Mouse (Mus musculus): ENCODE measurements around the gene Snrpd2. TPM values are rescaled to one million over a fixed set of nuclear protein-coding genes. Genes with fewer than 3 reads are reported as not detected.
"Not testable (repeated sequence)": the region's sequence is repeated elsewhere in the genome, so short reads cannot be mapped to it uniquely, and the experiment has no call there.

Snrpd2 gene
- polyA plus RNA-seq, 1 experiment: 19.0 TPM

DNA sequence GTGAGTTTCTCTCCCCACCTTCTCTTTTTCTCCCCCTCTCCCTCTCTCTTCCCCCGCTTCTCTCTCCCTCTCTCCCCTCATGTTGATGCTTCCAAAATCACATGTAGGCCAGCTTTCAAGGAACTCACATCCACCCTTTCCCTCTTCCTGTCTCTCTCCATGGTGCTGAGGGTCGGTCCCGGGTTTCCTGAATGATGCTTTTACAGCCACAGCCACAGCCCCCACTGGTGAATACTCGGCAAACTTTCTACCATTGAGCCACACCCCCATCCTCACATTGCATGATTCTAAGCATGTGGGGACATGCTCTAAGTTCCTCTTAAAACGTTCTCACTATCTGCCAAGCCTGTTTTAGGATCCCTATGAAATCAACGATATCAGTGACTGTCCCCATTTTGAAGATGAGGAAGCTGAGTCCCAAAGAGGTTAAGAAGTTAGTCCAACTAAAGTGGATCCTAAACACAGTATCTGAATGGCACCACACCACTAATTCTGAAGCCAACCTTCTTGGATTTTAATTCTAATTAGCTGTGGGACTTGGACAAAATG lies 2.0 kb upstream of the Snrpd2 start:
- no peak for DNase-seq (ENCODE audit: low read depth in 1 of 2, low spot score in 2 of 2)
- no peaks in the 10 kb centered on the region for H3K27me3 ChIP-seq (ENCODE audit: control insufficient read depth, insufficient read depth, low read length)
- H3K36me3 ChIP-seq (ENCODE audit: control insufficient read depth, insufficient read depth, low read length): peaks cover 3% of the 10 kb centered on the region; the same call in 1 of the 2 replicates
- WGBS: 54% methylated on average over 6 of the region's 6 CpGs
- peaks cover 7% of the 10 kb centered on the region; the same call in 1 of the 2 replicates for H3K4me1 ChIP-seq (ENCODE audit: control insufficient read depth, insufficient read depth, insufficient read length)
- H3K4me3 ChIP-seq (ENCODE audit: extremely low read depth, insufficient read depth, insufficient read length): no peak overlapping the region
- no peak overlapping the region for H3K27ac ChIP-seq (ENCODE audit: insufficient read depth, low read length)
- TF ChIP-seq POLR2A (IDR thresholded peaks at IDR 0.05; ENCODE audit: low read depth, low read length) (no peak), CTCF (IDR thresholded peaks at IDR 0.05; ENCODE audit: extremely low read depth, insufficient read depth, insufficient read length, insufficient replicate concordance) (no peak)

DNA sequence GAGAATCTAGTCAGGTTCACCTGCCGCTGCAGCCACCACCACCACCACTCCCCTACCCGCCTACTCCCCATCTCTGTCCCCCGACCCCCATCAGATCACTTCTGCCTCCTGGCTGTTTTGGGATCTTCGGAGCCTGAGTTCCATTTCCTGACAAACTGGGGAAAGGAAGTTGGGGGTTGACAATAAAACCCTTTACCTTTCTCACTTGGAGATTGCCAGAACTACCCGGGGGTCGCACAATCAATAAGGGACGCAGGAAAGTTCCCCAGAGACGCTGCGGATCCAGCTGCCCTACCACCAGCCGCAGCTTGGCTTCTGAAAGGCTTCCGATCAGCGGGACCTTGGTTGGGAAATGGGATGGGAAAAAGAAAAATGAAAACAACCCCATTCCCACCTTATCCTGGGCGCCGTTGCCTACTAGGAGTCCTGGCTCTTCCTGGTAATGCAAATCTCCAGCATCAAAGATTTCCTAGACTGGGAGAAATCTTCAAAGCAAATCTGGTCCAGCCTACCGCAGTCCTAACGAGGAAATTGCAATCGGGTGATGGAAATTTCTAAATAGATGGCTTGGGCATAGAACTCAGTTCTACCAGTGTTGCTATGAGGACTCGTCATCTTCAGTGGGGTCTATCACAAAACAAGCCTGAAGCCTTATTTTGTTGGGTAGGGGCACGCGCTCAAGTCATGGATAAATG lies 1.2 kb upstream of the Snrpd2 start:
- peaks cover 7% of the 10 kb centered on the region; the same call in 1 of the 2 replicates for H3K4me1 ChIP-seq (ENCODE audit: control insufficient read depth, insufficient read depth, insufficient read length)
- H3K27ac ChIP-seq (ENCODE audit: insufficient read depth, low read length): peak overlapping the region; percentile 64; the same call in 1 of the 2 replicates
- no peaks in the 10 kb centered on the region for H3K27me3 ChIP-seq (ENCODE audit: control insufficient read depth, insufficient read depth, low read length)
- no peak for DNase-seq (ENCODE audit: low read depth in 1 of 2, low spot score in 2 of 2)
- H3K36me3 ChIP-seq (ENCODE audit: control insufficient read depth, insufficient read depth, low read length): peaks cover 8% of the 10 kb centered on the region
- TF ChIP-seq CTCF (IDR thresholded peaks at IDR 0.05; ENCODE audit: extremely low read depth, insufficient read depth, insufficient read length, insufficient replicate concordance) (no peak), POLR2A (IDR thresholded peaks at IDR 0.05; ENCODE audit: low read depth, low read length) (no peak)
- 11% methylated on average over 20 of the region's 20 CpGs for WGBS
- peak overlapping the region; percentile 70 for H3K4me3 ChIP-seq (ENCODE audit: extremely low read depth, insufficient read depth, insufficient read length)

DNA sequence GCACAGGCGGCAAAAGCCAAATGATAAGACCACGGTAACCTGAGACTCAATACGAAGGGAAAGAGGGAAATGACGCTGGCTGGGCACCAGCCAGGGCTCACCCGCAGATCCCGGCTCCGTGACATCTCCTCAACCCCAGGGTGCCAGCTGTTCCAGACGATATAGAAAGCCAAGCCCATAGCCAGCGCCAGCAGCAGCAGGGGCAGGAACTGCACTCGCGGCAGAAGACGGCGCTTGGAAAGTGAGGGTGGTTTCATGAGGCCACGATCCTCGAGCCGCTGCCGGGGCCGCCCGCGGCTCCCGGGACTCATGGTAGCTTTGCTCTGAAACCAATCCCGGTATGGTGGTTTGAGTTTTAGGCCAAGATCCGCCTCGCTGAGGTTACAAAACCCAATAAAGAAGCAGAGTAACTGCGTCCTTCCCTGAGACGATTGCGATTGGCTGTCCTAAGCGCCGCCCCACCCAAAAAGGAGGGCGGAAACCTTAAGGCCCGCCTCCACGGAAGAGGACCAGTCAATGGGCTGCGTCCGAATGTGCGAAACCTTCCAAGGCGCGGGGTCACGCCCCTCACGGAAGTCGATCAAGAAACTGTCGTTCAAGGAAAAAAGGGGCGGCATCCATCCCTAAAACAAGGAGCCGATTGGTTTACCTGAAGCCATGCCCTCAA lies 514 bp upstream of the Snrpd2 start, which contains the start of gene Qpctl:
TSS of gene Qpctl (minus strand) at position 417 of the 667 bp plus-strand sequence.
- Histone ChIP-seq H3K27ac (ENCODE audit: insufficient read depth, low read length) (peak within 1 kb of the TSS; percentile 64), H3K4me3 (ENCODE audit: extremely low read depth, insufficient read depth, insufficient read length) (peak within 1 kb of the TSS; percentile 70), H3K36me3 (ENCODE audit: control insufficient read depth, insufficient read depth, low read length) (peaks cover 8% of the 10 kb centered on the region), H3K4me1 (ENCODE audit: control insufficient read depth, insufficient read depth, insufficient read length) (peaks cover 7% of the 10 kb centered on the region; the same call in 1 of the 2 replicates), H3K27me3 (ENCODE audit: control insufficient read depth, insufficient read depth, low read length) (no peaks in the 10 kb centered on the region)
- peak; percentile 97 to 100 for DNase-seq (ENCODE audit: low read depth in 1 of 2, low spot score in 2 of 2)
- TF ChIP-seq POLR2A (IDR thresholded peaks at IDR 0.05; ENCODE audit: low read depth, low read length): peak; percentile 7; the same call in 1 of the 2 replicates
- no peak for TF ChIP-seq CTCF (IDR thresholded peaks at IDR 0.05; ENCODE audit: extremely low read depth, insufficient read depth, insufficient read length, insufficient replicate concordance)
- WGBS: under 1% methylated on average over 43 of the region's 43 CpGs

DNA sequence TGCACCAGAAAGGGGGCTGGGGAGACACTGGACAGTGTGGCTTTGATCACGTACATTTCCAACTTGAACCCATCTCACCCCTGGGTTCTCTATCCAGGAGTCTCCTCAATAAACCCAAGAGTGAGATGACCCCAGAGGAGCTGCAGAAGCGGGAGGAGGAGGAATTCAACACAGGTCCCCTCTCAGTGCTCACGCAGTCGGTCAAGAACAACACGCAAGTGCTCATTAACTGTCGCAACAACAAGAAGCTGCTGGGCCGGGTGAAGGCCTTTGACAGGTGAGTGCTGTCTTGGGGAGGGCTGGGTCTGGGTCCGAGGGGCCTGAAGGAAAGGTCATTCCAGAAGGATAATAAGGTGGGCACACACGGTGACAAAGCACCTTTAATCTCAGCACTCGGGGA lies 1.6 kb downstream of the Snrpd2 start:
- H3K27ac ChIP-seq (ENCODE audit: insufficient read depth, low read length); H3K4me3 ChIP-seq (ENCODE audit: extremely low read depth, insufficient read depth, insufficient read length); H3K27me3 ChIP-seq (ENCODE audit: control insufficient read depth, insufficient read depth, low read length); H3K36me3 ChIP-seq (ENCODE audit: control insufficient read depth, insufficient read depth, low read length); DNase-seq (ENCODE audit: low read depth in 1 of 2, low spot score in 2 of 2); H3K4me1 ChIP-seq (ENCODE audit: control insufficient read depth, insufficient read depth, insufficient read length): not testable (repeated sequence)
- 91% methylated on average over 10 of the region's 10 CpGs for WGBS

DNA sequence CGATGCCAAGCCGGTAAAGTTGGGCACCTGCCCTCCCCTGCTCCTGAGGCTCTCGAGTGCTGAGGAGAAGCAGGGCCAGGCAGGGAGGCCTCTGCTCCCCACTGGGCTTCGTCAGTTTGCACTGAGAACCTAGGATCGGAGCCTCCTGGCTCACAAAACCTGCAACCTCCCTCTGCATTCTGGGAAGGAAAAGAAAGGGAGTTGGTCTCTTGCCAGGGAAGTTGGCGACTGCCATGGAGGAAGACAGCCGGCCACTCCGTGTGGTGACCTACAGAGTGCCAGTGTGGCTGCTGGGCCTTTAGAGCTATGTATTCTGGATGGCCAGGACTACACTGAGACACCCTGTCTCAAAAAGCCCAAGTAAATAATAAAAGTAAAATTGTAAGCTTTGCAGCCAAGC lies 5.3 kb downstream of the Snrpd2 start:
- Histone ChIP-seq H3K36me3 (ENCODE audit: control insufficient read depth, insufficient read depth, low read length) (peaks cover 9% of the 10 kb centered on the region), H3K27ac (ENCODE audit: insufficient read depth, low read length) (no peak overlapping the region), H3K4me3 (ENCODE audit: extremely low read depth, insufficient read depth, insufficient read length) (no peak overlapping the region), H3K27me3 (ENCODE audit: control insufficient read depth, insufficient read depth, low read length) (peaks cover 2% of the 10 kb centered on the region; the same call in 1 of the 2 replicates), H3K4me1 (ENCODE audit: control insufficient read depth, insufficient read depth, insufficient read length) (peaks cover 5% of the 10 kb centered on the region)
- 88% methylated on average over 8 of the region's 8 CpGs for WGBS
- no peak for DNase-seq (ENCODE audit: low read depth in 1 of 2, low spot score in 2 of 2)
- TF ChIP-seq POLR2A (IDR thresholded peaks at IDR 0.05; ENCODE audit: low read depth, low read length): no peak
- no peak for TF ChIP-seq CTCF (IDR thresholded peaks at IDR 0.05; ENCODE audit: extremely low read depth, insufficient read depth, insufficient read length, insufficient replicate concordance)

DNA sequence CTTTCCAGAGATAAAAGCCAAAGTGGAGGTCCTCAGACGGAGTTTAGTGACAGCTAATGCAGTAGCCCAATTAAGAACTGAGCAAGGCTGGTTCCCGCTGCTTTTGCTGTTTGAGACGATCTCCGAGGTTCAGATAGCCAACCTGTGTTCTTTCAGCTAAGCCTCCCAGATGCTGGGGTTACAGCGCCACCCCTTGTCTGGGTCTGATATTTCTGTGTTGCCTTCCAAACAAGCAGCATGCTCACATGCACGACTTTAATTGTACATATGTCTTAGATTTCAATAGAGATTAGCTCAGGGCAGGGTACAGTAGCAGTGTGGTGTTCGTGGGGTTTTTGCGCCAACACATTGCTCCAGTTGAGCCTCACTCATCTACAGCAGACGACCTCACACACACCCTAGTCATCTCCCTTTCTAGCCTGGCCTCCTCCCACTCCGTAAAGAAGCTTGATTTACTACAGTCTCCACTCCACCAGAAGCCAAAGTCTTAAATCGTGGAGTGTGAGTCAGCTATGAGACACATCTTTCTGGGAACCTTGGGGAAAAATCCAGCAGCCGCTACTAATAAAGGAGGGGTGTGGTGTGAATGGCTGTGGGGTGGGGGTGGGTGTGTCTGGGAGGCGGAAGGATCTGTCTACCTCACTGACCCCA lies 6.4 kb downstream of the Snrpd2 start:
- Histone ChIP-seq H3K4me3 (ENCODE audit: extremely low read depth, insufficient read depth, insufficient read length) (no peak overlapping the region), H3K4me1 (ENCODE audit: control insufficient read depth, insufficient read depth, insufficient read length) (peaks cover 3% of the 10 kb centered on the region), H3K27ac (ENCODE audit: insufficient read depth, low read length) (no peak overlapping the region), H3K36me3 (ENCODE audit: control insufficient read depth, insufficient read depth, low read length) (peaks cover 9% of the 10 kb centered on the region), H3K27me3 (ENCODE audit: control insufficient read depth, insufficient read depth, low read length) (peaks cover 5% of the 10 kb centered on the region; the same call in 1 of the 2 replicates)
- TF ChIP-seq CTCF (IDR thresholded peaks at IDR 0.05; ENCODE audit: extremely low read depth, insufficient read depth, insufficient read length, insufficient replicate concordance) (no peak), POLR2A (IDR thresholded peaks at IDR 0.05; ENCODE audit: low read depth, low read length) (no peak)
- WGBS: 79% methylated on average over 13 of the region's 13 CpGs
- no peak for DNase-seq (ENCODE audit: low read depth in 1 of 2, low spot score in 2 of 2)

Measured in spleen, adult 2 months (tissue).